Mouse (Mus musculus) midbrain, embryonic 14.5 days (tissue): ENCODE data around the gene Mycn. TPM values are rescaled to one million over a fixed set of nuclear protein-coding genes. Genes with fewer than 3 reads are reported as not detected.

ENCODE experiments used
- ATAC-seq: fragments of 200-750 bp; cut with Nextera tagmentation; 2 replicates; pipeline ENCODE4 v1.8.0; 2017; ENCODE audit warnings: moderate number of reproducible peaks, moderate library complexity; ENCODE audit not compliant: low FRiP score, low TSS enrichment
- DNase-seq: peaks from one replicate; pipeline ENCODE4 v3.0.0-alpha.2; 2015
- H3K27ac ChIP-seq: fragments of 300-500 bp; sonication (generic); replicated peaks from 2 replicates; pipeline ENCODE4 v1.5.1; 2014; ENCODE audit warnings: mild to moderate bottlenecking, low read depth, low read length, moderate library complexity
- H3K27me3 ChIP-seq: fragments of 300-500 bp; sonication (generic); 2 replicates; pipeline ENCODE4 v1.6.1; 2014; ENCODE audit warnings: low read length, control low read depth, mixed read lengths; ENCODE audit not compliant: control insufficient read depth, insufficient read depth
- H3K36me3 ChIP-seq: fragments of 300-500 bp; sonication (generic); 2 replicates; pipeline ENCODE4 v1.6.1; 2014; ENCODE audit warnings: low read length, control low read depth; ENCODE audit not compliant: control insufficient read depth, insufficient read depth
- H3K4me1 ChIP-seq: fragments of 300-500 bp; sonication (generic); 2 replicates; pipeline ENCODE4 v1.6.1; 2014; ENCODE audit warnings: mild to moderate bottlenecking, antibody characterized with exemption, low read length, control low read depth; ENCODE audit not compliant: control insufficient read depth, insufficient read depth
- H3K4me2 ChIP-seq: fragments of 300-500 bp; sonication (generic); 2 replicates; pipeline ENCODE4 v1.6.1; 2014; ENCODE audit warnings: mild to moderate bottlenecking, low read length, moderate library complexity
- H3K4me3 ChIP-seq: fragments of 300-500 bp; sonication (generic); replicated peaks from 2 replicates; pipeline ENCODE4 v1.5.1; 2014; ENCODE audit warnings: low read depth, low read length
- H3K9ac ChIP-seq: fragments of 300-500 bp; sonication (generic); replicated peaks from 2 replicates; pipeline ENCODE4 v1.6.1; 2014; ENCODE audit warnings: mild to moderate bottlenecking, low read length, moderate library complexity
- H3K9me3 ChIP-seq: fragments of 300-500 bp; sonication (generic); 2 replicates; pipeline ENCODE4 v1.6.1; 2016; ENCODE audit warnings: low read length, control low read depth, mixed read lengths; ENCODE audit not compliant: control insufficient read depth
- WGBS: fragments of 180-500 bp; shearing (Covaris S2); extraction: QIAGEN DNeasy Blood & Tissue Kit; methylation state at CpG from one replicate; pipeline ENCODE4 v1.1.7; 2014; 5-methylcytosine and 5-hydroxymethylcytosine counted together
- polyA plus RNA-seq: library from polyadenylated mRNA; unstranded; fragments of >200 nt; fragmentation: Nextera tagmentation; extraction: Ambion mirVana; gene quantifications from 2 replicates; pipeline ENCODE4 v1.2.1, GENCODE M21; 2014

Gene Mycn
- polyA plus RNA-seq, 1 experiment from 2014 or later, result 63.1 TPM

GRCm38 (mm10) chr12:12910356-12910979 lies 31.2 kb downstream of the Mycn start:
- no peaks in the 10 kb centered on the region for H3K9me3 ChIP-seq
- no peak overlapping the region for H3K9ac ChIP-seq
- WGBS, result 83% methylated on average over 11 of the region's 11 CpGs
- no peak overlapping the region for H3K27ac ChIP-seq
- no peak overlapping the region for H3K4me3 ChIP-seq
- no peaks in the 10 kb centered on the region for H3K36me3 ChIP-seq
- DNase-seq (no peak), ATAC-seq (no peak)
- no peaks in the 10 kb centered on the region for H3K27me3 ChIP-seq
- H3K4me1 ChIP-seq, result peaks cover 14% of the 10 kb centered on the region
- H3K4me2 ChIP-seq, result no peak overlapping the region

- Histone ChIP-seq H3K4me2 (no peak overlapping the region; the same call in 1 of the 2 replicates), H3K9ac (no peak overlapping the region), H3K27me3 (no peaks in the 10 kb centered on the region), H3K9me3 (no peaks in the 10 kb centered on the region), H3K27ac (no peak overlapping the region), H3K36me3 (no peaks in the 10 kb centered on the region), H3K4me1 (peaks cover 21% of the 10 kb centered on the region), H3K4me3 (no peak overlapping the region)
- DNase-seq (peak; percentile 61), ATAC-seq (no peak)
- 36% methylated on average over 16 of the region's 16 CpGs for WGBS
These were observed 32.0 kb downstream of the Mycn start for GRCm38 (mm10) chr12:12909631-12910277.

GRCm38 (mm10) chr12:12906771-12907170 lies 34.9 kb downstream of the Mycn start:
- Histone ChIP-seq H3K27ac (no peak overlapping the region), H3K27me3 (no peaks in the 10 kb centered on the region), H3K4me2 (no peak overlapping the region), H3K4me1 (peaks cover 33% of the 10 kb centered on the region), H3K9me3 (no peaks in the 10 kb centered on the region), H3K9ac (no peak overlapping the region), H3K4me3 (no peak overlapping the region), H3K36me3 (no peaks in the 10 kb centered on the region)
- ATAC-seq (no peak), DNase-seq (peak; percentile 28)
- 60% methylated on average over 6 of the region's 6 CpGs for whole genome bisulfite sequencing

- Histone ChIP-seq H3K4me3 (no peak overlapping the region), H3K36me3 (no peaks in the 10 kb centered on the region), H3K4me1 (peaks cover 33% of the 10 kb centered on the region), H3K9ac (no peak overlapping the region), H3K27me3 (no peaks in the 10 kb centered on the region), H3K4me2 (no peak overlapping the region), H3K9me3 (no peaks in the 10 kb centered on the region), H3K27ac (no peak overlapping the region)
- DNase-seq, result peak; percentile 8
- no peak for ATAC-seq
- WGBS, result 45% methylated on average over 8 of the region's 8 CpGs
These were observed 35.4 kb downstream of the Mycn start for GRCm38 (mm10) chr12:12906321-12906720.

GRCm38 (mm10) chr12:12905117-12905516 lies 36.6 kb downstream of the Mycn start:
- Histone ChIP-seq H3K4me2 (peak overlapping the region; percentile 49), H3K9ac (peak overlapping the region; percentile 46; the same call in 1 of the 2 replicates), H3K27me3 (no peaks in the 10 kb centered on the region), H3K27ac (peak overlapping the region; percentile 90), H3K4me3 (0 out of 2 replicates have a peak overlapping the region, but pooled peaks have one; percentile 0), H3K9me3 (no peaks in the 10 kb centered on the region), H3K4me1 (peaks cover 33% of the 10 kb centered on the region), H3K36me3 (no peaks in the 10 kb centered on the region)
- 9% methylated on average over 6 of the region's 6 CpGs for WGBS
- peak; percentile 5; the same call in 1 of the 2 replicates for ATAC-seq
- peak; percentile 62 for DNase-seq

GRCm38 (mm10) chr12:12904512-12904953 lies 37.2 kb downstream of the Mycn start:
- Histone ChIP-seq H3K27ac (peak overlapping the region; percentile 90), H3K9ac (peak overlapping the region; percentile 46), H3K4me1 (peaks cover 31% of the 10 kb centered on the region), H3K4me3 (0 out of 2 replicates have a peak overlapping the region, but pooled peaks have one; percentile 0), H3K9me3 (no peaks in the 10 kb centered on the region), H3K27me3 (no peaks in the 10 kb centered on the region), H3K36me3 (no peaks in the 10 kb centered on the region), H3K4me2 (peak overlapping the region; percentile 49)
- ATAC-seq, result peak; percentile 94
- WGBS, result under 1% methylated on average over 23 of the region's 23 CpGs
- peak; percentile 91 for DNase-seq

- H3K27me3 ChIP-seq, result no peaks in the 10 kb centered on the region
- H3K36me3 ChIP-seq, result no peaks in the 10 kb centered on the region
- H3K9me3 ChIP-seq, result no peaks in the 10 kb centered on the region
- 0 out of 2 replicates have a peak overlapping the region, but pooled peaks have one; percentile 0 for H3K4me3 ChIP-seq
- H3K9ac ChIP-seq, result peak overlapping the region; percentile 46
- peak overlapping the region; percentile 90 for H3K27ac ChIP-seq
- H3K4me2 ChIP-seq, result peak overlapping the region; percentile 49
- WGBS, result 6% methylated on average over 1 of the region's 1 CpGs
- peak; percentile 44 for ATAC-seq
- peaks cover 28% of the 10 kb centered on the region for H3K4me1 ChIP-seq
- DNase-seq, result no peak
These were observed 37.6 kb downstream of the Mycn start for GRCm38 (mm10) chr12:12904086-12904485.

- Histone ChIP-seq H3K4me1 (peaks cover 28% of the 10 kb centered on the region), H3K4me3 (no peak overlapping the region), H3K9me3 (no peaks in the 10 kb centered on the region), H3K36me3 (no peaks in the 10 kb centered on the region), H3K27ac (no peak overlapping the region), H3K4me2 (no peak overlapping the region), H3K27me3 (no peaks in the 10 kb centered on the region), H3K9ac (no peak overlapping the region)
- WGBS, result 96% methylated on average over 1 of the region's 1 CpGs
- no peak for DNase-seq
- no peak for ATAC-seq
These were observed 39.3 kb downstream of the Mycn start for GRCm38 (mm10) chr12:12902403-12902802.
